Mouse (Mus musculus) spleen, postnatal 14 days (tissue): ENCODE measurements at regions not wholly inside any gene's neighbourhood (a gene's known extent, or its start where the extent isn't known, plus 50 kb on each side); places are given as distances from the start of the nearest gene placed in this dataset.

ENCODE experiments used
- DNase-seq, 2 experiments: peaks; one replicate each; pipeline ENCODE4 v3.0.0; 2021 to 2022; ENCODE audit warnings: low spot score in 2 of 2

GRCm38 (mm10) chr11:31748275-31748815 lies 76.7 kb upstream of the Bod1 start:
- no peak for DNase-seq

- no peak for DNase-seq
These were observed 79.6 kb upstream of the Bod1 start for GRCm38 (mm10) chr11:31751274-31751673.

- no peak for DNase-seq
These were observed 81.5 kb upstream of the Bod1 start for GRCm38 (mm10) chr11:31753211-31753610.

GRCm38 (mm10) chr11:31753711-31754161 lies 82.1 kb upstream of the Bod1 start:
- DNase-seq: no peak

GRCm38 (mm10) chr11:31754416-31754815 lies 82.7 kb upstream of the Bod1 start:
- DNase-seq: no peak

- no peak for DNase-seq
These were observed 84.2 kb upstream of the Bod1 start for GRCm38 (mm10) chr11:31755858-31756257.

GRCm38 (mm10) chr11:31756355-31757145 lies 84.9 kb upstream of the Bod1 start:
- no peak for DNase-seq

GRCm38 (mm10) chr11:31759868-31760765 lies 88.4 kb upstream of the Bod1 start:
- DNase-seq: no peak

GRCm38 (mm10) chr11:31763856-31764255 lies 92.2 kb upstream of the Bod1 start:
- DNase-seq: no peak

GRCm38 (mm10) chr11:31766296-31766695 lies 94.6 kb upstream of the Bod1 start:
- no peak for DNase-seq

GRCm38 (mm10) chr11:31767727-31768495 lies 96.2 kb upstream of the Bod1 start:
- DNase-seq: no peak

GRCm38 (mm10) chr11:31769804-31770654 lies 98.3 kb upstream of the Bod1 start:
- DNase-seq: peak; percentile 21 to 24

GRCm38 (mm10) chr11:31770881-31771280 lies 99.2 kb upstream of the Bod1 start:
- no peak for DNase-seq

GRCm38 (mm10) chr11:31771491-31772439 lies 100.1 kb upstream of the Bod1 start:
- no peak for DNase-seq

GRCm38 (mm10) chr11:31777531-31777930 lies 94.5 kb upstream of the Cpeb4 start:
- DNase-seq: no peak

GRCm38 (mm10) chr11:31778766-31779165 lies 93.2 kb upstream of the Cpeb4 start:
- no peak for DNase-seq

GRCm38 (mm10) chr11:31779267-31779666 lies 92.7 kb upstream of the Cpeb4 start:
- no peak for DNase-seq

GRCm38 (mm10) chr11:31780969-31781368 lies 91.0 kb upstream of the Cpeb4 start:
- DNase-seq: no peak

- no peak for DNase-seq
These were observed 90.4 kb upstream of the Cpeb4 start for GRCm38 (mm10) chr11:31781605-31782004.
